Mouse (Mus musculus) lung, postnatal 0 days (tissue): Measurements from ENCODE around the gene Manbal. TPM values are rescaled to one million over a fixed set of nuclear protein-coding genes. Genes with fewer than 3 reads are reported as not detected.
A peak's percentile ranks its signal among the peaks of the same experiment; 100 is the strongest.

Experiments used
- ATAC-seq: fragments of 200-750 bp; cut with Nextera tagmentation; 2 replicates; pipeline ENCODE4 v1.8.0; 2017; ENCODE audit warnings: moderate library complexity
- DNase-seq: peaks from one replicate; pipeline ENCODE4 v3.0.0-alpha.2; 2016; ENCODE audit warnings: low spot score
- H3K27ac ChIP-seq: fragments of 300-500 bp; sonication (generic); 2 replicates; pipeline ENCODE4 v1.5.1; 2014; ENCODE audit warnings: antibody characterized with exemption, mild to moderate bottlenecking, low read length, mixed read lengths
- H3K27me3 ChIP-seq: fragments of 300-500 bp; sonication (generic); replicated peaks from 2 replicates; pipeline ENCODE4 v1.6.1; 2014; ENCODE audit warnings: low read length, mixed read lengths; ENCODE audit not compliant: insufficient read depth
- H3K36me3 ChIP-seq: fragments of 300-500 bp; sonication (generic); 2 replicates; pipeline ENCODE4 v1.6.1; 2014; ENCODE audit warnings: low read length, mixed read lengths; ENCODE audit not compliant: insufficient read depth
- H3K4me1 ChIP-seq: fragments of 300-500 bp; sonication (generic); 2 replicates; pipeline ENCODE4 v1.6.1; 2014; ENCODE audit warnings: antibody characterized with exemption, low read depth, low read length, mixed read lengths; ENCODE audit not compliant: insufficient read depth
- H3K4me2 ChIP-seq: fragments of 300-500 bp; sonication (generic); replicated peaks from 2 replicates; pipeline ENCODE4 v1.6.1; 2014; ENCODE audit warnings: low read depth, mild to moderate bottlenecking, low read length, moderate library complexity, mixed read lengths
- H3K4me3 ChIP-seq: fragments of 300-500 bp; sonication (generic); 2 replicates; pipeline ENCODE4 v1.5.1; 2014; ENCODE audit warnings: low read depth, low read length
- H3K9ac ChIP-seq: fragments of 300-500 bp; sonication (generic); replicated peaks from 2 replicates; pipeline ENCODE4 v1.6.1; 2014; ENCODE audit warnings: low read depth, mild to moderate bottlenecking
- H3K9me3 ChIP-seq: fragments of 300-500 bp; sonication (generic); 2 replicates; pipeline ENCODE4 v1.6.1; 2016; ENCODE audit warnings: low read length, mixed read lengths
- CTCF ChIP-seq: IDR thresholded peaks from 2 replicates; pipeline ENCODE4 v1.5.1; 2016; ENCODE audit warnings: antibody characterized with exemption, mild to moderate bottlenecking
- EP300 ChIP-seq: IDR thresholded peaks from 2 replicates; pipeline ENCODE4 v1.6.1; 2016; ENCODE audit warnings: antibody characterized with exemption, mild to moderate bottlenecking, control low read depth
- WGBS: fragments of 180-500 bp; shearing (Covaris S2); extraction: QIAGEN DNeasy Blood & Tissue Kit; methylation state at CpG from one replicate; pipeline ENCODE4 v1.1.7; 2014; 5-methylcytosine and 5-hydroxymethylcytosine counted together
- polyA plus RNA-seq: library from polyadenylated mRNA; unstranded; fragments of >200 nt; fragmentation: Nextera tagmentation; extraction: Ambion mirVana; gene quantifications from 2 replicates; pipeline ENCODE4 v1.2.1, GENCODE M21; 2015

Manbal gene
- polyA plus RNA-seq, 1 experiment from 2014 or later: 100 TPM

DNA sequence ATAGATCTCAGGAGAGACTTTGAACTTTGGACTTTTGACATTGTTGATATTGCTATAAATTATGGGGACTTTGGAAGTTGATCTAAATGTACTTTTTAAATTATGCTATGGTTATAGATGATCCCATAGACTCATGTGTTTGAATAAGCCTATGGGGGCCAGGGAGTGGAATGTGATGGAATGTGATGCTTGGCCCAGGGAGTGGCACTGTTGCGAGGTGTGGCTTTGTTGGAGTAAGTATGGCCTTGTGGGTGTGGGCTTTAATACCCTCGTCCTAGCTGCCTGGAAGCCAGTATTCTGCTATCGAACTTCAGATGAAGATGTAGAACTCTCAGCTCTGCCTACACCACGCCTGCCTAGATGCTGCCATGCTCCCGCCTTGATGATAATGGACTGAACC, 7.4 kb upstream of the Manbal start:
- no peaks in the 10 kb centered on the region for H3K9me3 ChIP-seq
- H3K4me2 ChIP-seq: no peak overlapping the region
- ATAC-seq: no peak
- H3K36me3 ChIP-seq: no peaks in the 10 kb centered on the region
- no peak for TF ChIP-seq EP300
- 68% methylated on average over 5 of the region's 5 CpGs for WGBS
- H3K4me3 ChIP-seq: no peak overlapping the region
- no peak overlapping the region for H3K27ac ChIP-seq
- H3K4me1 ChIP-seq: no peaks in the 10 kb centered on the region
- no peaks in the 10 kb centered on the region for H3K27me3 ChIP-seq
- DNase-seq: no peak
- no peak overlapping the region for H3K9ac ChIP-seq

DNA sequence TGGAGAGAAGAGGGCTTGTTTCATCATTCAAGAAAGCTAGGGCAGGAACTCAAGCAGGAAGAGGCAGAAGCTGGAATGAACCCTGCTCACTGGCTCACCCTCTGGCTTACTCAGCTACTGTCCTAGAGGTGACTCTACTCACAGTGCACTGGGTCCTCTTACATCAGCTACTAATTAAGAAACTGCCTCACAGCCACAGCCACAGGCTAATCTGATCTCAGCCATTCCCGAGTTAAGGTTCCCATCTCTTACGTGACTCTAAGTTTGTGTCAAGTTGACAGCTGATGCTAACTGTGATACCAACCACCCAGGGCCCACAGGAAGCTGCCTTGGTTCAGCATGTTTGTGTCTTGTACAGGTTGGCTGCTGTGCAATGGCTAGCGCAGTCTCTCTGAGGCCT, 4.4 kb upstream of the Manbal start:
- 75% methylated on average over 3 of the region's 3 CpGs for WGBS

GRCm38 (mm10) chr2:157366762-157367161, 632 bp upstream of the Manbal start:
- Histone ChIP-seq H3K4me1 (no peaks in the 10 kb centered on the region), H3K36me3 (no peaks in the 10 kb centered on the region), H3K9ac (no peak overlapping the region), H3K27ac (0 out of 2 replicates have a peak overlapping the region, but pooled peaks have one; percentile 94), H3K4me2 (peak overlapping the region; percentile 88; the same call in 1 of the 2 replicates), H3K9me3 (no peaks in the 10 kb centered on the region), H3K27me3 (no peaks in the 10 kb centered on the region), H3K4me3 (no peak overlapping the region)
- no peak for TF ChIP-seq EP300
- WGBS: 69% methylated on average over 9 of the region's 9 CpGs
- DNase-seq (peak; percentile 19), ATAC-seq (no peak)

More for the DNA sequence above, 4.4 kb upstream of the Manbal start:
- H3K9ac ChIP-seq: no peak overlapping the region
- H3K4me1 ChIP-seq: no peaks in the 10 kb centered on the region
- H3K27ac ChIP-seq: no peak overlapping the region
- TF ChIP-seq EP300: no peak
- TF ChIP-seq CTCF: no peak
- H3K9me3 ChIP-seq: no peaks in the 10 kb centered on the region
- H3K27me3 ChIP-seq: no peaks in the 10 kb centered on the region
- ATAC-seq: no peak
- H3K4me2 ChIP-seq: no peak overlapping the region
- DNase-seq: no peak
- no peaks in the 10 kb centered on the region for H3K36me3 ChIP-seq
- H3K4me3 ChIP-seq: no peak overlapping the region

DNA sequence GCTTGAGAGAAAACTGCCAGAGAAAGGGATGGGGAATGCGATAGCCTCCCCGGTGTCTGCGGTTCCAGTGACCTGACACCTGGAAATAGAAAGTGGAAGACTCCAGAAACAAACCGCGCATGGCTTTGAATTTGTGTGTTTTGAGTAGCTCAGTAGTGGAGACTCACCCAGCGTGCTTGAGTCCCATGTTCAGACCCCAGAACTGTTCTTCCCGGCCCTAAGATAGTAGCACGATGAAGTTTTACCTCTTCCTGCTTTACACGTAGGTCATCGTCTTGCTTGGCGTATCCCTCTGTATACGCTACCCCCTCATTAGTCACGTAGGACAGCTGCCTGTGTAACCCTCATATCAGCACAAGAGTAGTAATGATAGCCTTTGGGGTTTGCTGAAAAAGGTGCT, 597 bp downstream of the Manbal start:
- TF ChIP-seq EP300: no peak
- TF ChIP-seq CTCF: no peak
- Histone ChIP-seq H3K4me2 (peak overlapping the region; percentile 88), H3K27me3 (no peaks in the 10 kb centered on the region), H3K9me3 (no peaks in the 10 kb centered on the region), H3K27ac (peak overlapping the region; percentile 94), H3K4me1 (peaks cover 7% of the 10 kb centered on the region; the same call in 1 of the 2 replicates), H3K4me3 (peak overlapping the region; percentile 72), H3K36me3 (no peaks in the 10 kb centered on the region), H3K9ac (peak overlapping the region; percentile 92)
- ATAC-seq: peak; percentile 20
- peak; percentile 34 for DNase-seq
- WGBS: 1% methylated on average over 13 of the region's 13 CpGs

DNA sequence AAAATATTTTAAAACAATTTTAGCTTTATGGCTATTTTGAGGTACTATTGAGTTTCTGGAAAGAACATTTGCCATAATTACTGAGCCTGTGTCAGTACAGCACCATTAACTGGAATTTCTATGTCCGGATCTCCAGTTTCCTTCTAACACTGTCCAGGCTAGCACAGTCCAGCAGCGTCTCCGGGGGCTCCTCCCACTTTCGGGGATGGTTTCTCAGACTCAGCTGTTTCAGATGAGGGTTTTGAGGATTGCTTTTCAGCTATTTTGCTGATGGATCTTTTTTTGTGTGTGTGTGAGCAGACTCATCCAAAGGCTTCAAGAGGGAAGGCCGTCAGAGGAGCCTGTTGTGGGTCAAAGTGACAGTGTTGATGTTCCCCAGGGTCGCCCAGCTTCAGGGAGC, 4.3 kb downstream of the Manbal start:
- no peak for ATAC-seq

DNA sequence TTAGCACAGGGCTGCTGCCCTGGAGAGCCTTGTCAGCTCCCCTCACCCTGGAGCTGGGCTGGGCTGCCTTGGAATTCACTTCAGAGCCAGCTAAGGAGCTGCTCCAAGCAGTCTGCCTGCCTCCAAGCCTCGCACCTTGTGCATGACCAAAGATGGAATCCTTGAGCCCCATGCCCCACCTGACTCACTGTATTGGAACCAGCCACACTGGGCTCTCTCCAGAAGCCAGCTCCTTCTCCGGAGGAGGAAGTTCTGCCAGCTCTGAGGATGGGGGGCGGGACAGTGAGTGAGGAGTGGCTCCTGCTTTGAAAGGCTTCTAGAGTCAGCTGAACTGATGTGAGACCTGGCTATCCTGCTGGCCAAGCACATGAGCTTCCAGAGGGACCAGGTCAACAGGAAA, 6.3 kb downstream of the Manbal start:
- Histone ChIP-seq H3K9ac (no peak overlapping the region), H3K4me3 (no peak overlapping the region), H3K36me3 (no peaks in the 10 kb centered on the region), H3K9me3 (no peaks in the 10 kb centered on the region), H3K27ac (peak overlapping the region; percentile 71), H3K4me2 (no peak overlapping the region), H3K27me3 (no peaks in the 10 kb centered on the region), H3K4me1 (peaks cover 8% of the 10 kb centered on the region; the same call in 1 of the 2 replicates)
- 49% methylated on average over 3 of the region's 3 CpGs for whole genome bisulfite sequencing
- peak; percentile 89 for ATAC-seq
- peak; percentile 82 for DNase-seq
- peak; percentile 43; the same call in 1 of the 2 replicates for TF ChIP-seq EP300
- TF ChIP-seq CTCF: no peak

More for the DNA sequence above, 4.3 kb downstream of the Manbal start:
- Histone ChIP-seq H3K4me3 (no peak overlapping the region), H3K27ac (peak overlapping the region; percentile 71; the same call in 1 of the 2 replicates), H3K36me3 (no peaks in the 10 kb centered on the region), H3K27me3 (no peaks in the 10 kb centered on the region), H3K4me1 (peaks cover 8% of the 10 kb centered on the region; the same call in 1 of the 2 replicates), H3K9me3 (no peaks in the 10 kb centered on the region), H3K4me2 (no peak overlapping the region), H3K9ac (no peak overlapping the region)
- WGBS: 51% methylated on average over 6 of the region's 6 CpGs
- DNase-seq: no peak
- TF ChIP-seq CTCF: no peak
- no peak for TF ChIP-seq EP300

DNA sequence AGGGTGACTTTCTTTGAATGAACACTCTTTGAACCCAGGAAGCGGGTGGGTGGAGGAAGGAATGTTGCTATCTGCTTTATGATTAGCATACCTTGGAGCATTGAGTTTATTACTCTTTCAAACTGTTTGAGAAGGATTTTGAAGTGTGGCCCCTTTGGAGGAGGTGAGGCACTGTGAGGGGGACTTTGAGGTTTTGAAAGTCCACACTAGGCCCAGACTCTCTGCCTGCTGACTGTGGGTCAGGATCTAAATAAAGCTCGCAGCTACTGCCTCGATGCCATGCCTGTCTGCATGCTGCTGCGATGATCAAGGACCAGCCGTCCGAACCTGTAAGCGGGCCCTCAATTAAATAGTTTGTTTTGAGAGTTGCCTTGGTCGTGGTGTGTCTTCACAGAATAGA, 7.7 kb downstream of the Manbal start:
- Histone ChIP-seq H3K4me2 (no peak overlapping the region), H3K4me1 (peaks cover 8% of the 10 kb centered on the region; the same call in 1 of the 2 replicates), H3K4me3 (no peak overlapping the region), H3K27me3 (no peaks in the 10 kb centered on the region), H3K9me3 (no peaks in the 10 kb centered on the region), H3K27ac (peak overlapping the region; percentile 71), H3K9ac (no peak overlapping the region), H3K36me3 (no peaks in the 10 kb centered on the region)
- WGBS: 46% methylated on average over 7 of the region's 8 CpGs
- TF ChIP-seq CTCF: no peak
- no peak for TF ChIP-seq EP300
- ATAC-seq (peak; percentile 34; the same call in 1 of the 2 replicates), DNase-seq (peak; percentile 59)
